Mouse (Mus musculus): Measurements from ENCODE around the gene Ccdc187. TPM values are rescaled to one million over a fixed set of nuclear protein-coding genes. Genes with fewer than 3 reads are reported as not detected.
A peak's percentile ranks its signal among the peaks of the same experiment; 100 is the strongest.

The Ccdc187 gene
- polyA plus RNA-seq, 1 experiment from 2014 or later: 0.19 TPM

DNA sequence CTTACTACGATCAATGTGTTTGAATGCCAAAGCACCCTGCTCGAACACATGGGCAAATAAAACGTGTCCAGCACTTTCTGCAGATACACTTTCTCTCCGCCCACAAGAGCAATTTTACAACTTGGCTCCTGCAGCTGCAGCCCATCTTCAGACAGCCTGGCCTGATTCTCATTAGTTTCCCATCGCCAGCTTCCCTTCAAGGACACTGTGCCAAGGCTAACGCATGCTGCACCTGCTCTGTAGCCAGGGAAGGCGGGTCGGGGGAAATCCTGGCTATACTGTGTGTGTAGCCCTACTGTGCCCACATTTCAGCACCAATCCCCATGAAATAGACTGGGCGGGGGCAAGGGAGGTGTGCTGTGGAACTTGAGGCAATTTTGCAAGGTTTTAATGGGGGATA lies 54.0 kb downstream of the Ccdc187 start:
- Histone ChIP-seq H3K4me2 (ENCODE audit: low read length) (no peak overlapping the region), H3K9ac (ENCODE audit: low read depth, low read length) (no peak overlapping the region), H3K9me3 (ENCODE audit: control insufficient read depth, low read length) (no peaks in the 10 kb centered on the region), H3K27ac (ENCODE audit: low read depth, low read length) (no peak overlapping the region), H3K4me3 (ENCODE audit: low read length) (no peak overlapping the region), H3K4me1 (ENCODE audit: control insufficient read depth, insufficient read depth, low read depth, low read length) (peaks cover 12% of the 10 kb centered on the region), H3K36me3 (ENCODE audit: control insufficient read depth, insufficient read depth, low read length) (no peaks in the 10 kb centered on the region), H3K27me3 (replicated peaks; ENCODE audit: control insufficient read depth, insufficient read depth, low read length) (no peaks in the 10 kb centered on the region)
- WGBS: 53% methylated on average over 9 of the region's 9 CpGs
- no peak for ATAC-seq

DNA sequence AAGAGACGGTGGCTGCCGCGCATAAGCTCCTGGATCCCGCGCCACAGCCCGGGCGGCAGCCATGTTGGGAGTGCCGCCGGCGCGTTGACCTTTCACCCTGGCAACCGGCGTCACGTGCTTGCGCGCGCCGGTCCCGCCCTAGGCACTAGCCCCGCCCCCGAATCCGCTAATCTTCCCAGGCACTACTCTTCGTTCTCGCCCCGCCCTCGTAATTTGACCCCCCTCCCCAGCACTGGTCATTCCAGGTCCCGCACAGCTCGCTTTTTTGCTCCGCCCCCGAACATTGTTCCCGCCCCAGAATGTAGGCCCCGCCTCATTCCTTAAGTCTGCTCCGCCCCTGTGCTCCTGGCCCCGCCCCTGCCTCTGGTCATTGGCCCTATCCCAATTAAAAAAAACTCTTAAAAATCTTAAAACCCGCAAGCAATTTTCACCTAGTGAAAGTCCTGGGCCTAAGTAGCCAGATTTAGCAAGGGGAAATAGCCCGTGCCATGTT lies 57.0 kb downstream of the Ccdc187 start, which contains the start of gene Qsox2:
Qsox2 (minus strand) TSS at position 236 of the 493 bp plus-strand sequence.
- Histone ChIP-seq H3K9ac (ENCODE audit: low read depth, low read length) (peak within 1 kb of the TSS; percentile 93), H3K36me3 (ENCODE audit: control insufficient read depth, insufficient read depth, low read length) (no peaks in the 10 kb centered on the region), H3K9me3 (ENCODE audit: control insufficient read depth, low read length) (no peaks in the 10 kb centered on the region), H3K4me2 (ENCODE audit: low read length) (peak within 1 kb of the TSS; percentile 92), H3K27ac (ENCODE audit: low read depth, low read length) (peak within 1 kb of the TSS; percentile 86), H3K27me3 (replicated peaks; ENCODE audit: control insufficient read depth, insufficient read depth, low read length) (no peaks in the 10 kb centered on the region), H3K4me3 (ENCODE audit: low read length) (peak within 1 kb of the TSS; percentile 97), H3K4me1 (ENCODE audit: control insufficient read depth, insufficient read depth, low read depth, low read length) (peaks cover 18% of the 10 kb centered on the region)
- peak; percentile 89 for ATAC-seq
- WGBS: under 1% methylated on average over 35 of the region's 36 CpGs

DNA sequence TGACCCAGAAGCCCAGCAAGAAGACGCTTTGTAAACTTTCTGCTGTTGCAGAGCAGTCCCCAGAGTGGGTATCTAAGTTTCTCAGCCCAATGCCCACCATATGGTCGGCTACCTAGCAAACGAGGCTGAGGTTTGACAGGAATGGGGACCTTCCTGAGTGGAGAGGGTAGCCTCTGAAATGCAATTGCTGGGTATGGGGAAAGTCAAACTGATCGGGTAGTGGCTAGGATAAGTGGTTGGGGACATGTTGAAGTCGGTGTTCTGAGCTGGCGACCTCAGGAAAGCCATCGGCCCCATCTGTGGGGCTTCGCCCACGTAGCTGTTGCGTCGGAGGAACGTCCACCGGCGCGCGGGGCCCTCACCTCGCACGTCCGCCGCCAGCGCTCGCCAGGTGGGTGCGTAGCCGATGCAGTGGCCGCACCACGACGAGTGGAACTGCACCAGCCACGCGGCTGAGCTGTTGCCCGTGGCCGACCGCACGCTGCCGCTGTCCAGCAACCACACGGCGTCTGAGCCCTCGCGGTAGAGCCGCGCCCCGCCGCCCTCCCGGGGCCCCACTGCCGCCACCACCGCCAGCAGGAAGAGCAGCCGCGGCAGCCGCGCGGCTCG lies 57.6 kb downstream of the Ccdc187 start:
- H3K36me3 ChIP-seq (ENCODE audit: control insufficient read depth, insufficient read depth, low read length): no peaks in the 10 kb centered on the region
- H3K4me3 ChIP-seq (ENCODE audit: low read length): peak overlapping the region; percentile 97
- peaks cover 18% of the 10 kb centered on the region for H3K4me1 ChIP-seq (ENCODE audit: control insufficient read depth, insufficient read depth, low read depth, low read length)
- H3K9me3 ChIP-seq (ENCODE audit: control insufficient read depth, low read length): no peaks in the 10 kb centered on the region
- peak overlapping the region; percentile 86 for H3K27ac ChIP-seq (ENCODE audit: low read depth, low read length)
- peak; percentile 77 for ATAC-seq
- peak overlapping the region; percentile 93 for H3K9ac ChIP-seq (ENCODE audit: low read depth, low read length)
- H3K27me3 ChIP-seq (replicated peaks; ENCODE audit: control insufficient read depth, insufficient read depth, low read length): no peaks in the 10 kb centered on the region
- WGBS: under 1% methylated on average over 28 of the region's 51 CpGs
- peak overlapping the region; percentile 92 for H3K4me2 ChIP-seq (ENCODE audit: low read length)

DNA sequence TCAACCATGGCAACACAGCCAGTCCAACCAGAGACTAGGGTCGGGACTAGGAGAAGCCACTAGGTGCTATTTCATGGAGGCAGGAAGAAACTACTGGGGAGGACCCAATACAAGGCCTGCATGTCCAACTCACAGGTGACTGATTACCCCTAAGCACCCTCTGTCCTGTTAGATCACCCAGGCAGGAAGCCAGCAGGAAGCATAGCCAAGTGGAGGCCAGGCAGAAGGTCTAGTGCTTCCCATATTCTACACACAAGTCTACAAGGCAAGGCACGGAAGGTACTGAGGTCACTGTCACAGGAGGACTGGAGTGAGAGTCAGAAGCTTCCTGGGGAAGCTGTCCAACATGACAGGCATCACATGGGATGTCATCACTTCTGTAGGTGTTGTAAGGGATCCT lies 59.6 kb downstream of the Ccdc187 start:
- H3K36me3 ChIP-seq (ENCODE audit: control insufficient read depth, insufficient read depth, low read length): no peaks in the 10 kb centered on the region
- H3K27me3 ChIP-seq (replicated peaks; ENCODE audit: control insufficient read depth, insufficient read depth, low read length): no peaks in the 10 kb centered on the region
- H3K4me2 ChIP-seq (ENCODE audit: low read length): no peak overlapping the region
- H3K4me3 ChIP-seq (ENCODE audit: low read length): no peak overlapping the region
- no peak for ATAC-seq
- H3K9ac ChIP-seq (ENCODE audit: low read depth, low read length): no peak overlapping the region
- peaks cover 18% of the 10 kb centered on the region for H3K4me1 ChIP-seq (ENCODE audit: control insufficient read depth, insufficient read depth, low read depth, low read length)
- H3K9me3 ChIP-seq (ENCODE audit: control insufficient read depth, low read length): no peaks in the 10 kb centered on the region
- WGBS: 88% methylated on average over 2 of the region's 2 CpGs
- H3K27ac ChIP-seq (ENCODE audit: low read depth, low read length): no peak overlapping the region

DNA sequence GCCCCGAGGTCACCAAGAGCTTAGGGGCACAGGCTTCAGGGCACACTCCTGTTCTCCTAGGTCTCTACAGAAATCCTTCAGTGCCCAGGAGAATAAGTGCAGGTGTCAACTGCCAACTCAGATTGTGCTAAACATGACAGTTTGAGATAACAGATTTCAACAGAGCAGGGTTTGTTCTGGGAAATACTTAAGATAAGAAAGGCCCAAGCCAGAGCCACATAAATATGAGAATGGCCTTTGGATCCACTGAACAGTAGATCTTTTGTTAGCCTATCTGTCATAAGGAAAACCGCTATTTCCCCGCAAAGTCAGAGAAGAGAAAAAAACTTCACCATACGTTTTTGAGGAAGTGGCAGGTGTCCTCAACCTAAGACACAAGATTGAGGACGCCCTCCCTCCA lies 60.1 kb downstream of the Ccdc187 start:
- Histone ChIP-seq H3K27me3 (replicated peaks; ENCODE audit: control insufficient read depth, insufficient read depth, low read length) (no peaks in the 10 kb centered on the region), H3K4me3 (ENCODE audit: low read length) (no peak overlapping the region), H3K9ac (ENCODE audit: low read depth, low read length) (no peak overlapping the region), H3K9me3 (ENCODE audit: control insufficient read depth, low read length) (no peaks in the 10 kb centered on the region), H3K27ac (ENCODE audit: low read depth, low read length) (no peak overlapping the region), H3K4me1 (ENCODE audit: control insufficient read depth, insufficient read depth, low read depth, low read length) (peaks cover 18% of the 10 kb centered on the region), H3K4me2 (ENCODE audit: low read length) (no peak overlapping the region), H3K36me3 (ENCODE audit: control insufficient read depth, insufficient read depth, low read length) (no peaks in the 10 kb centered on the region)
- no peak for ATAC-seq
- 88% methylated on average over 5 of the region's 5 CpGs for WGBS

DNA sequence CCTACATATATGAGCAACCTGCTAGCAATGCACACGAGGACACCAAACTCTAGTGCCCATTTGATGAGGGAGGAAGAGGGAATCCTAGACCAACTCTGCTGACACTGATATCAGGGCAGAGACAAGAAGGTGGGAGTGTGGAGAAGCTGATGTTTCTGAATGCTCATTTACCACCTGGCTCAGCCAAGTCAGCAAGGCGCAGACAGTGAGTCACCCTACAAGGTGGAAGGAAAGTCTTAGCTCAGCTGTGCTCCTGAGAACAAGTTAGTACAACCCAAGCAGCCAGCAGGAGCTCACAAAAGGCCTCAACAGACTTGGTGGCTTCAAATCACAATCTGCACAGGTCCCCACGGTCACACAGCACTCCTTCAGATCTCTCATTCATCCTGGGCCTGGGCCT lies 63.0 kb downstream of the Ccdc187 start:
- H3K4me2 ChIP-seq (ENCODE audit: low read length): no peak overlapping the region
- H3K36me3 ChIP-seq (ENCODE audit: control insufficient read depth, insufficient read depth, low read length): no peaks in the 10 kb centered on the region
- WGBS: 79% methylated on average over 3 of the region's 3 CpGs
- H3K9me3 ChIP-seq (ENCODE audit: control insufficient read depth, low read length): no peaks in the 10 kb centered on the region
- H3K9ac ChIP-seq (ENCODE audit: low read depth, low read length): no peak overlapping the region
- peaks cover 14% of the 10 kb centered on the region for H3K4me1 ChIP-seq (ENCODE audit: control insufficient read depth, insufficient read depth, low read depth, low read length)
- H3K27ac ChIP-seq (ENCODE audit: low read depth, low read length): no peak overlapping the region
- no peak overlapping the region for H3K4me3 ChIP-seq (ENCODE audit: low read length)
- no peak for ATAC-seq
- no peaks in the 10 kb centered on the region for H3K27me3 ChIP-seq (replicated peaks; ENCODE audit: control insufficient read depth, insufficient read depth, low read length)

DNA sequence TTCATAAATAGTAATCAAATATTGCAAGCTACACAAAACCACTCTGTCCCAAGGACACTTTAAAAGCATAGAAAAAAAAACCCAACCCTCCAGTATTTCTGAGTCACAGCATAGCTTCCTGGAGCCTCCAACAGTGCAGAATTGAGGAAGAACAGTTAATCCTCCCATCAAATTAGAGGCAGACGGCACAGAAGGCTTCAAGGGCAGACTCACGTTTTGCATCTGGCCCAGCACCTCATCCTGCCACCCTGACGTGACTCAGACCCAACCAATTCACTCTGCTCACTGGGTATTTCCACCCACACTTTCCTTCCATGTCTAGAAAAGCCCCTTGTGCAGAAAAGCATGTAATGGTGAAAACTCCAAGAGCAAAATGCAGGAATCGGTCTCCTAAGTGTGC lies 64.1 kb downstream of the Ccdc187 start:
- H3K4me3 ChIP-seq (ENCODE audit: low read length): no peak overlapping the region
- peaks cover 5% of the 10 kb centered on the region for H3K4me1 ChIP-seq (ENCODE audit: control insufficient read depth, insufficient read depth, low read depth, low read length)

DNA sequence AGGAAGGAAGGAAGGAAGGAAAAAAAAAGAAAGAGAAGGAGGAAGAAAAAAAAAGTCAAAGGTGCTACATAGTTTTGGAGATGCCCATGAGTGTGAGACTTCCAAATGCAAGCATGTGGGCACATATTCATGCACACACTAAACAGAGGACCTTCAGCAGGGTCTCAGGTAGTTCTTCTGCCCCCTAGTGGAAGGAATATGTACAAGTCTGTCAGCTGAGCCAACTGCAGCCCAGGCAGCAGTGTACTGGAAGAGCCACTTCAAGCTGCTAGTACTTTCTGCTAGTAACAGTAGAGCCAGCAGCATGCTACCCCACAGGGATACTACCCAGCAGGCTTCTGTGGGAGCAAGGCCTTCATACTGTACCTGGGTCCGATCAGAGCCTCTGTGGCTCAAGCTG lies 66.6 kb downstream of the Ccdc187 start:
- no peak overlapping the region for H3K9ac ChIP-seq (ENCODE audit: low read depth, low read length)
- H3K4me3 ChIP-seq (ENCODE audit: low read length): no peak overlapping the region
- no peak overlapping the region for H3K4me2 ChIP-seq (ENCODE audit: low read length)
- 68% methylated on average over 1 of the region's 1 CpGs for WGBS
- H3K36me3 ChIP-seq (ENCODE audit: control insufficient read depth, insufficient read depth, low read length): 0 out of 2 replicates have a peak, but pooled peaks cover 8% of the 10 kb centered on the region
- H3K4me1 ChIP-seq (ENCODE audit: control insufficient read depth, insufficient read depth, low read depth, low read length): no peaks in the 10 kb centered on the region
- H3K9me3 ChIP-seq (ENCODE audit: control insufficient read depth, low read length): no peaks in the 10 kb centered on the region
- ATAC-seq: peak; percentile 84
- H3K27ac ChIP-seq (ENCODE audit: low read depth, low read length): no peak overlapping the region
- no peaks in the 10 kb centered on the region for H3K27me3 ChIP-seq (replicated peaks; ENCODE audit: control insufficient read depth, insufficient read depth, low read length)

More for the DNA sequence above, 64.1 kb downstream of the Ccdc187 start:
- Histone ChIP-seq H3K9ac (ENCODE audit: low read depth, low read length) (no peak overlapping the region), H3K9me3 (ENCODE audit: control insufficient read depth, low read length) (no peaks in the 10 kb centered on the region), H3K27ac (ENCODE audit: low read depth, low read length) (no peak overlapping the region), H3K27me3 (replicated peaks; ENCODE audit: control insufficient read depth, insufficient read depth, low read length) (no peaks in the 10 kb centered on the region), H3K36me3 (ENCODE audit: control insufficient read depth, insufficient read depth, low read length) (no peaks in the 10 kb centered on the region), H3K4me2 (ENCODE audit: low read length) (no peak overlapping the region)
- no peak for ATAC-seq
- 69% methylated on average over 4 of the region's 4 CpGs for WGBS

DNA sequence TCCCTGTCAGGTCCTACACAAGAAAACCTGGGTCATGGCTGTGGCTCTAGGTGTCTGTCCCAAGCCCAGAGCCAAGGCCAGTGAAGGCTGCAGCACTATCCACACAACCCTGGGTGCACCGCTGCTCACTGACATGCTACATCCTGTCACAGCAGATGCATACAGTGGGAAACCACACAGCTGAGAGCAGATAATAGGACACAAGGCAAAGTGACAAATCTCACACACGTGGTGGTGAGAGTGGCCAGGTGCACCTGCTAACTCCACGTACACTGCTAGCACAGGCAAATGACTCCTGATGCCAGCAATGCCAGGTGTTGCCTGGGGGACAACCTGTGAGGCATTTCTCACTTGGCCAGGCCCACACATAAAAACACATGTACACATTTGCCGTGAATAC lies 69.1 kb downstream of the Ccdc187 start:
- Histone ChIP-seq H3K27me3 (replicated peaks; ENCODE audit: control insufficient read depth, insufficient read depth, low read length) (no peaks in the 10 kb centered on the region), H3K36me3 (ENCODE audit: control insufficient read depth, insufficient read depth, low read length) (peaks cover 19% of the 10 kb centered on the region; the same call in 1 of the 2 replicates), H3K9me3 (ENCODE audit: control insufficient read depth, low read length) (no peaks in the 10 kb centered on the region), H3K27ac (ENCODE audit: low read depth, low read length) (no peak overlapping the region), H3K4me3 (ENCODE audit: low read length) (no peak overlapping the region), H3K4me1 (ENCODE audit: control insufficient read depth, insufficient read depth, low read depth, low read length) (no peaks in the 10 kb centered on the region), H3K9ac (ENCODE audit: low read depth, low read length) (no peak overlapping the region), H3K4me2 (ENCODE audit: low read length) (no peak overlapping the region)
- no peak for ATAC-seq
- WGBS: 87% methylated on average over 4 of the region's 4 CpGs
